Mouse (Mus musculus) hindbrain, embryonic 11.5 days (tissue): Measurements from ENCODE around the gene Fgd6. TPM values are rescaled to one million over a fixed set of nuclear protein-coding genes. Genes with fewer than 3 reads are reported as not detected.

Experiments
- ATAC-seq: fragments of 200-750 bp; cut with Nextera tagmentation; 2 replicates; pipeline ENCODE4 v1.8.0; 2017; ENCODE audit warnings: mild to moderate bottlenecking, moderate TSS enrichment, moderate library complexity; ENCODE audit not compliant: low FRiP score
- DNase-seq: peaks from one replicate; pipeline ENCODE4 v3.0.0-alpha.2; 2015; ENCODE audit warnings: low spot score
- H3K27ac ChIP-seq: fragments of 300-500 bp; sonication (generic); 2 replicates; pipeline ENCODE4 v1.5.1; 2014; ENCODE audit warnings: mild to moderate bottlenecking, low read depth, low read length
- H3K27me3 ChIP-seq: fragments of 300-500 bp; sonication (generic); 2 replicates; pipeline ENCODE4 v1.6.1; 2014; ENCODE audit warnings: mild to moderate bottlenecking, low read length, moderate library complexity, mixed read lengths; ENCODE audit not compliant: control insufficient read depth, insufficient read depth
- H3K36me3 ChIP-seq: fragments of 300-500 bp; sonication (generic); 2 replicates; pipeline ENCODE4 v1.6.1; 2014; ENCODE audit warnings: mild to moderate bottlenecking, low read length, moderate library complexity, mixed read lengths; ENCODE audit not compliant: control insufficient read depth, insufficient read depth
- H3K4me1 ChIP-seq: fragments of 300-500 bp; sonication (generic); replicated peaks from 2 replicates; pipeline ENCODE4 v1.6.1; 2014; ENCODE audit warnings: low read length, mixed read lengths; ENCODE audit not compliant: control insufficient read depth, insufficient read depth
- H3K4me2 ChIP-seq: fragments of 300-500 bp; sonication (generic); replicated peaks from 2 replicates; pipeline ENCODE4 v1.6.1; 2014; ENCODE audit warnings: mild to moderate bottlenecking, low read depth, low read length
- H3K4me3 ChIP-seq: fragments of 300-500 bp; sonication (generic); 2 replicates; pipeline ENCODE4 v1.5.1; 2014; ENCODE audit warnings: low read depth, low read length
- H3K9ac ChIP-seq: fragments of 300-500 bp; sonication (generic); 2 replicates; pipeline ENCODE4 v1.6.1; 2014; ENCODE audit warnings: low read depth, low read length
- H3K9me3 ChIP-seq: fragments of 300-500 bp; sonication (generic); 2 replicates; pipeline ENCODE4 v1.6.1; 2016; ENCODE audit warnings: low read length; ENCODE audit not compliant: control insufficient read depth
- WGBS: fragments of 180-500 bp; shearing (Covaris S2); extraction: QIAGEN DNeasy Blood & Tissue Kit; methylation state at CpG from one replicate; pipeline ENCODE4 v1.1.7; 2014; 5-methylcytosine and 5-hydroxymethylcytosine counted together
- polyA plus RNA-seq: library from polyadenylated mRNA; unstranded; fragments of >200 nt; fragmentation: Nextera tagmentation; extraction: Ambion mirVana; gene quantifications from 2 replicates; pipeline ENCODE4 v1.2.1, GENCODE M21; 2014

The Fgd6 gene
- polyA plus RNA-seq, 1 experiment from 2014 or later = 6.7 TPM

GRCm38 (mm10) chr10:94014200-94014599 lies 21.6 kb upstream of the Fgd6 start:
- H3K4me2 ChIP-seq = no peak overlapping the region
- no peaks in the 10 kb centered on the region for H3K4me1 ChIP-seq
- no peaks in the 10 kb centered on the region for H3K36me3 ChIP-seq
- no peak overlapping the region for H3K27ac ChIP-seq
- ATAC-seq (no peak), DNase-seq (no peak)
- no peak overlapping the region for H3K4me3 ChIP-seq
- H3K27me3 ChIP-seq = no peaks in the 10 kb centered on the region
- no peaks in the 10 kb centered on the region for H3K9me3 ChIP-seq
- H3K9ac ChIP-seq = no peak overlapping the region
- WGBS = 78% methylated on average over 4 of the region's 4 CpGs

GRCm38 (mm10) chr10:94017455-94017854 lies 18.3 kb upstream of the Fgd6 start:
- no peak overlapping the region for H3K27ac ChIP-seq
- H3K36me3 ChIP-seq = no peaks in the 10 kb centered on the region
- no peaks in the 10 kb centered on the region for H3K4me1 ChIP-seq
- H3K4me2 ChIP-seq = no peak overlapping the region
- H3K9ac ChIP-seq = no peak overlapping the region
- ATAC-seq = no peak
- H3K27me3 ChIP-seq = no peaks in the 10 kb centered on the region
- 93% methylated on average over 8 of the region's 8 CpGs for WGBS
- no peak overlapping the region for H3K4me3 ChIP-seq
- no peaks in the 10 kb centered on the region for H3K9me3 ChIP-seq
- DNase-seq = no peak

- ATAC-seq (no peak), DNase-seq (no peak)
- H3K36me3 ChIP-seq = no peaks in the 10 kb centered on the region
- H3K9me3 ChIP-seq = no peaks in the 10 kb centered on the region
- H3K9ac ChIP-seq = no peak overlapping the region
- H3K4me2 ChIP-seq = no peak overlapping the region
- no peaks in the 10 kb centered on the region for H3K4me1 ChIP-seq
- H3K4me3 ChIP-seq = no peak overlapping the region
- 86% methylated on average over 5 of the region's 5 CpGs for WGBS
- H3K27me3 ChIP-seq = no peaks in the 10 kb centered on the region
- no peak overlapping the region for H3K27ac ChIP-seq
Observed at GRCm38 (mm10) chr10:94020587-94020986, 15.2 kb upstream of the Fgd6 start.

- H3K27ac ChIP-seq = no peak overlapping the region
- H3K4me3 ChIP-seq = no peak overlapping the region
- H3K36me3 ChIP-seq = no peaks in the 10 kb centered on the region
- 96% methylated on average over 4 of the region's 4 CpGs for WGBS
- DNase-seq (no peak), ATAC-seq (no peak)
- H3K9me3 ChIP-seq = no peaks in the 10 kb centered on the region
- H3K4me1 ChIP-seq = no peaks in the 10 kb centered on the region
- no peak overlapping the region for H3K9ac ChIP-seq
- H3K27me3 ChIP-seq = no peaks in the 10 kb centered on the region
- no peak overlapping the region for H3K4me2 ChIP-seq
Observed at GRCm38 (mm10) chr10:94021059-94021458, 14.7 kb upstream of the Fgd6 start.

- Histone ChIP-seq H3K27me3 (no peaks in the 10 kb centered on the region), H3K4me2 (no peak overlapping the region), H3K9ac (no peak overlapping the region), H3K4me3 (no peak overlapping the region), H3K9me3 (no peaks in the 10 kb centered on the region), H3K4me1 (no peaks in the 10 kb centered on the region), H3K36me3 (no peaks in the 10 kb centered on the region), H3K27ac (no peak overlapping the region)
- DNase-seq (no peak), ATAC-seq (no peak)
- 94% methylated on average over 8 of the region's 8 CpGs for WGBS
Observed at GRCm38 (mm10) chr10:94025079-94025478, 10.7 kb upstream of the Fgd6 start.

GRCm38 (mm10) chr10:94028493-94028892 lies 7.3 kb upstream of the Fgd6 start:
- no peaks in the 10 kb centered on the region for H3K27me3 ChIP-seq
- no peak overlapping the region for H3K4me3 ChIP-seq
- WGBS = 90% methylated on average over 6 of the region's 6 CpGs
- no peaks in the 10 kb centered on the region for H3K4me1 ChIP-seq
- no peak for DNase-seq
- no peak for ATAC-seq
- no peaks in the 10 kb centered on the region for H3K36me3 ChIP-seq
- no peaks in the 10 kb centered on the region for H3K9me3 ChIP-seq
- no peak overlapping the region for H3K27ac ChIP-seq
- H3K4me2 ChIP-seq = no peak overlapping the region
- H3K9ac ChIP-seq = no peak overlapping the region

- Histone ChIP-seq H3K36me3 (no peaks in the 10 kb centered on the region), H3K4me1 (no peaks in the 10 kb centered on the region), H3K27ac (no peak overlapping the region), H3K27me3 (no peaks in the 10 kb centered on the region), H3K4me3 (no peak overlapping the region), H3K4me2 (no peak overlapping the region), H3K9me3 (no peaks in the 10 kb centered on the region), H3K9ac (no peak overlapping the region)
- ATAC-seq (no peak), DNase-seq (no peak)
- 95% methylated on average over 6 of the region's 6 CpGs for WGBS
Observed at GRCm38 (mm10) chr10:94031164-94031563, 4.6 kb upstream of the Fgd6 start.

GRCm38 (mm10) chr10:94034876-94035657 lies 734 bp upstream of the Fgd6 start:
- 2% methylated on average over 30 of the region's 30 CpGs for WGBS
- peak; percentile 73 for DNase-seq
- peak; percentile 86 for ATAC-seq
- Histone ChIP-seq H3K9me3 (no peaks in the 10 kb centered on the region), H3K27ac (peak overlapping the region; percentile 61; the same call in 1 of the 2 replicates), H3K9ac (peak overlapping the region; percentile 89), H3K27me3 (no peaks in the 10 kb centered on the region), H3K4me1 (no peaks in the 10 kb centered on the region), H3K36me3 (no peaks in the 10 kb centered on the region), H3K4me2 (peak overlapping the region; percentile 68), H3K4me3 (peak overlapping the region; percentile 86)

GRCm38 (mm10) chr10:94036375-94036758 lies 566 bp downstream of the Fgd6 start:
- whole genome bisulfite sequencing = under 1% methylated on average over 32 of the region's 32 CpGs
- Histone ChIP-seq H3K4me2 (peak overlapping the region; percentile 68), H3K9ac (peak overlapping the region; percentile 85), H3K4me3 (peak overlapping the region; percentile 86), H3K36me3 (no peaks in the 10 kb centered on the region), H3K9me3 (no peaks in the 10 kb centered on the region), H3K27me3 (no peaks in the 10 kb centered on the region), H3K4me1 (no peaks in the 10 kb centered on the region), H3K27ac (peak overlapping the region; percentile 67)
- ATAC-seq (peak; percentile 50), DNase-seq (no peak)
